Mouse (Mus musculus) embryonic stem cell, embryonic (primary cell): Measurements from ENCODE around the gene Cnn1.

ENCODE experiments used
- CTCF ChIA-PET, 4 experiments: fragments of 300-600 bp in 2 of 4; fragments of 350-600 bp in 2 of 4; sonication (Branson Sonifier 250); formaldehyde crosslinking; loops; one replicate each; lab custom pipeline; 2022; ENCODE audit warnings: inconsistent platforms in 2 of 4; lab: Charles Lee
- POLR2A ChIA-PET, 4 experiments: fragments of 300-600 bp in 2 of 4; fragments of 350-600 bp in 2 of 4; sonication (Branson Sonifier 250); formaldehyde crosslinking; loops; one replicate each; lab custom pipeline; 2022; ENCODE audit warnings: antibody characterized with exemption in 4 of 4, inconsistent platforms in 1 of 4; lab: Charles Lee

Gene Cnn1

GRCm38 (mm10) chr9:22125246-22126027, 26.4 kb downstream of the Cnn1 start:
- ChIA-PET POLR2A (interaction anchor here in 3 of 4 experiments (0.6 to 2.5 kb wide), 7 partner anchors 7 to 358 kb away, joined by 3 to 9 read pairs (median 5); partner anchors contain the start of genes Acp5 (in 2 of the 3), Ccdc159 (in 1 of the 3) and Tmem205 (in 1 of the 3)), CTCF (interaction anchor here (0.6 to 2.0 kb wide), 11 partner anchors 7 to 299 kb away, joined by 3 to 17 read pairs (median 4); partner anchors contain the start of genes Ecsit (in 1 of the 4) and Elavl3 (in 1 of the 4))

GRCm38 (mm10) chr9:22131226-22131981, 32.4 kb downstream of the Cnn1 start:
- CTCF ChIA-PET: interaction anchor here in 3 of 4 experiments (0.5 to 2.6 kb wide), 15 partner anchors 12 to 585 kb away, joined by 3 to 13 read pairs (median 4); partner anchors contain the start of gene Pigyl (in 2 of the 3)
- POLR2A ChIA-PET: interaction anchor here (0.5 to 3.6 kb wide), 34 partner anchors 9 to 1616 kb away, joined by 3 to 16 read pairs (median 4); partner anchors contain the start of genes Gm49318 (in 3 of the 4), Zfp653 (in 2 of the 4), 9530077C05Rik (in 1 of the 4) and Anln (in 1 of the 4)

GRCm38 (mm10) chr9:22132220-22132619, 33.2 kb downstream of the Cnn1 start:
- CTCF ChIA-PET: interaction anchor here in 3 of 4 experiments (0.7 to 2.6 kb wide), 10 partner anchors 11 to 36 kb away, joined by 3 to 13 read pairs (median 6); partner anchors contain the start of gene Pigyl (in 2 of the 3)

GRCm38 (mm10) chr9:22134246-22134890, 35.4 kb downstream of the Cnn1 start:
- ChIA-PET POLR2A (interaction anchor here in 3 of 4 experiments (0.6 to 1.8 kb wide), 9 partner anchors 8 to 172 kb away, joined by 3 to 9 read pairs (median 4); partner anchors contain the start of gene Pigyl (in 1 of the 3)), CTCF (interaction anchor here in 3 of 4 experiments (0.6 to 1.6 kb wide), 3 partner anchors 9 to 17 kb away, joined by 4 to 9 read pairs (median 6); no protein-coding TSS in a partner anchor)

More at GRCm38 (mm10) chr9:22132220-22132619, 33.2 kb downstream of the Cnn1 start:
- POLR2A ChIA-PET: interaction anchor here in 3 of 4 experiments (0.6 to 3.1 kb wide), 23 partner anchors 10 to 257 kb away, joined by 3 to 16 read pairs (median 4); partner anchors contain the start of genes Gm49318 (in 2 of the 3), Zfp653 (in 2 of the 3), Anln (in 1 of the 3) and Ccdc159 (in 1 of the 3)

GRCm38 (mm10) chr9:22134988-22135643, 36.1 kb downstream of the Cnn1 start:
- ChIA-PET CTCF (interaction anchor here in 2 of 4 experiments (1.3 to 1.6 kb wide), 2 partner anchors 8 to 17 kb away, joined by 5 to 7 read pairs; no protein-coding TSS in a partner anchor), POLR2A (interaction anchor here (0.5 to 2.4 kb wide), 13 partner anchors 9 to 514 kb away, joined by 3 to 9 read pairs (median 3); partner anchors contain the start of genes Ccdc159 (in 1 of the 4), Pigyl (in 1 of the 4) and Tmem205 (in 1 of the 4))

- ChIA-PET CTCF (interaction anchor here in 2 of 4 experiments (0.6 to 1.3 kb wide), 2 partner anchors 18 to 441 kb away, joined by 5 to 13 read pairs; no protein-coding TSS in a partner anchor), POLR2A (interaction anchor here in 3 of 4 experiments (0.6 to 2.4 kb wide), 10 partner anchors 10 to 515 kb away, joined by 3 to 9 read pairs (median 3); partner anchors contain the start of genes Ccdc159 (in 1 of the 3), Pigyl (in 1 of the 3) and Tmem205 (in 1 of the 3))
These were observed 36.8 kb downstream of the Cnn1 start, which contains the start of gene Acp5 for GRCm38 (mm10) chr9:22135644-22136390. TSS of gene Acp5 (minus strand) at chr9:22135711.

GRCm38 (mm10) chr9:22136765-22137547, 37.9 kb downstream of the Cnn1 start:
- ChIA-PET POLR2A (interaction anchor here in 2 of 4 experiments (0.5 to 2.4 kb wide), 7 partner anchors 19 to 997 kb away, joined by 3 to 8 read pairs (median 3); partner anchors contain the start of gene Pigyl (in 1 of the 2)), CTCF (interaction anchor here (0.5 to 2.1 kb wide), 6 partner anchors 19 to 692 kb away, joined by 3 to 14 read pairs (median 4); partner anchors contain the start of gene Pigyl (in 1 of the 4))

- ChIA-PET POLR2A (interaction anchor here in 2 of 4 experiments (0.6 to 1.3 kb wide), 7 partner anchors 11 to 127 kb away, joined by 3 to 6 read pairs (median 5); no protein-coding TSS in a partner anchor), CTCF (interaction anchor here in 3 of 4 experiments (0.5 to 2.1 kb wide), 4 partner anchors 14 to 20 kb away, joined by 4 to 14 read pairs (median 6); no protein-coding TSS in a partner anchor)
These were observed 39.5 kb downstream of the Cnn1 start for GRCm38 (mm10) chr9:22138480-22138879.

GRCm38 (mm10) chr9:22139746-22140145, 40.7 kb downstream of the Cnn1 start:
- CTCF ChIA-PET: no interaction called here
- POLR2A ChIA-PET: interaction anchor here in 1 of 4 experiments (0.8 kb wide), 1 partner anchor 141 kb away, joined by 3 read pairs; no protein-coding TSS in a partner anchor

GRCm38 (mm10) chr9:22143108-22144037, 44.4 kb downstream of the Cnn1 start:
- CTCF ChIA-PET: interaction anchor here (0.5 to 3.4 kb wide), 58 partner anchors 9 to 1742 kb away, joined by 3 to 29 read pairs (median 4); partner anchors contain the start of genes Pigyl (in 2 of the 4), Cnn1 (in 1 of the 4), Ecsit (in 1 of the 4) and Epor (in 1 of the 4)
- POLR2A ChIA-PET: interaction anchor here in 3 of 4 experiments (0.5 to 1.8 kb wide), 17 partner anchors 11 to 419 kb away, joined by 3 to 6 read pairs (median 3); partner anchors contain the start of gene Pigyl (in 1 of the 3)

- ChIA-PET POLR2A (interaction anchor here in 3 of 4 experiments (0.6 to 1.8 kb wide), 10 partner anchors 12 to 420 kb away, joined by 3 to 12 read pairs (median 4); partner anchors contain the start of gene Pigyl (in 1 of the 3)), CTCF (interaction anchor here (0.6 to 3.4 kb wide), 18 partner anchors 11 to 1743 kb away, joined by 3 to 29 read pairs (median 5); partner anchors contain the start of genes Ecsit (in 1 of the 4) and Pigyl (in 1 of the 4))
These were observed 45.4 kb downstream of the Cnn1 start for GRCm38 (mm10) chr9:22144304-22144965.
